ENCODE assay signal across 8 mouse cellular contexts in genomic region chr4:58943420-58944205, GRCm38 (mm10). TPM values are rescaled to one million over a fixed set of nuclear protein-coding genes. Genes with fewer than 3 reads are reported as not detected.
DNase-seq lines count a peak whose midpoint lies in the region; ATAC-seq and TF ChIP-seq lines count a peak whose summit lies in the region.

TSS of gene Zkscan16 (plus strand) at chr4:58943628.

- peak; percentile 94 for ATAC-seq in hindbrain, embryonic 16.5 days

- H3K4me2 ChIP-seq in hindbrain, embryonic 16.5 days (ENCODE audit: low read length) = peak within 1 kb of the TSS; percentile 59

- peak within 1 kb of the TSS; percentile 84 for H3K9ac ChIP-seq in hindbrain, embryonic 16.5 days (ENCODE audit: low read depth, low read length)

- DNase-seq in WW6 (ENCODE audit: low read depth, low spot score) = peak; percentile 66
- DNase-seq in cerebellum, postnatal 36 days = peak; percentile 86 to 89
- DNase-seq in gastrocnemius, adult 2 months = peak; percentile 83
- peak; percentile 89 to 90 for DNase-seq in layer of hippocampus, postnatal 36 days
- peak; percentile 67 for DNase-seq in lung, postnatal 14 days
- peak; percentile 54 for DNase-seq in retina, adult 2 months (ENCODE audit: low read depth, low spot score)
- peak; percentile 68 for DNase-seq in thymus, postnatal 14 days

- H3K27me3 ChIP-seq in hindbrain, embryonic 16.5 days (replicated peaks; ENCODE audit: control insufficient read depth, insufficient read depth, low read length) = no peaks in the 10 kb centered on the region

- under 1% methylated on average over 48 of the region's 50 CpGs for WGBS in hindbrain, embryonic 16.5 days

- no peaks in the 10 kb centered on the region for H3K9me3 ChIP-seq in hindbrain, embryonic 16.5 days (ENCODE audit: control insufficient read depth, low read length)

- H3K27ac ChIP-seq in gastrocnemius, adult 2 months = no peak within 1 kb of the TSS
- H3K27ac ChIP-seq in hindbrain, embryonic 16.5 days (ENCODE audit: low read depth, low read length) = peak within 1 kb of the TSS; percentile 80

- no peaks in the 10 kb centered on the region for H3K36me3 ChIP-seq in hindbrain, embryonic 16.5 days (ENCODE audit: control insufficient read depth, insufficient read depth, low read length)

- H3K4me3 ChIP-seq in gastrocnemius, adult 2 months = peak within 1 kb of the TSS; percentile 87
- peak within 1 kb of the TSS; percentile 76 for H3K4me3 ChIP-seq in hindbrain, embryonic 16.5 days (ENCODE audit: low read length)

- peaks cover 13% of the 10 kb centered on the region for H3K4me1 ChIP-seq in hindbrain, embryonic 16.5 days (ENCODE audit: control insufficient read depth, insufficient read depth, low read depth, low read length)

- TF ChIP-seq CTCF in gastrocnemius, adult 2 months (IDR thresholded peaks at IDR 0.05) = no peak

- intact Hi-C loops in gastrocnemius, adult 2 months (cut with DNase I) = no loop called here

RNA-seq across cellular contexts. Expression of gene Zkscan16, which starts in this region (rescaled TPM):
- total RNA-seq in gastrocnemius, adult 2 months (2021) = not detected
- polyA plus RNA-seq in hindbrain, embryonic 16.5 days (2015; fragmentation: Nextera tagmentation; extraction: Ambion mirVana) = 2.0 and 2.7 TPM in 2 replicates
- total RNA-seq in layer of hippocampus, postnatal 36 days (2021) = 10 to 100 TPM; 43.7 to 45.2 TPM

Comparison
In these comparisons a context has a peak if more than half of its experiments do, and no peak if none do; other contexts are left out.
1. RNA of gene Zkscan16 (total RNA-seq): 43.7 to 45.2 TPM in layer of hippocampus, postnatal 36 days; not detected in gastrocnemius, adult 2 months; every median in the first group is over 10 times any median in the second.
2. Peak in DNase-seq and H3K4me3 ChIP-seq in gastrocnemius, adult 2 months; RNA of the gene not detected or under 1 TPM.
3. Peak in every context shown above with its lines, with median percentiles within 50 percentile points of each other: DNase-seq.